Mouse (Mus musculus): ENCODE measurements around the gene Tmem233. TPM values are rescaled to one million over a fixed set of nuclear protein-coding genes. Genes with fewer than 3 reads are reported as not detected.

Gene Tmem233
- polyA plus RNA-seq, 1 experiment from 2014 or later, result not detected

GRCm38 (mm10) chr5:116052826-116053225 is 30.2 kb downstream of the Tmem233 start:
- Histone ChIP-seq H3K36me3 (no peaks in the 10 kb centered on the region), H3K4me2 (no peak overlapping the region), H3K4me1 (no peaks in the 10 kb centered on the region), H3K9me3 (no peaks in the 10 kb centered on the region), H3K27ac (no peak overlapping the region), H3K27me3 (no peaks in the 10 kb centered on the region), H3K9ac (no peak overlapping the region), H3K4me3 (no peak overlapping the region)
- ATAC-seq (ENCODE audit: insufficient number of reproducible peaks, insufficient read depth, low FRiP score, low TSS enrichment, low read depth), result no peak
- WGBS, result 45% methylated on average over 6 of the region's 6 CpGs

GRCm38 (mm10) chr5:116052171-116052570 is 30.9 kb downstream of the Tmem233 start:
- WGBS, result 90% methylated on average over 5 of the region's 5 CpGs
- H3K27me3 ChIP-seq, result no peaks in the 10 kb centered on the region

GRCm38 (mm10) chr5:116049821-116050220 is 33.2 kb downstream of the Tmem233 start:
- H3K27ac ChIP-seq, result no peak overlapping the region
- H3K9me3 ChIP-seq, result no peaks in the 10 kb centered on the region
- H3K9ac ChIP-seq, result no peak overlapping the region
- 75% methylated on average over 4 of the region's 4 CpGs for WGBS
- no peaks in the 10 kb centered on the region for H3K36me3 ChIP-seq
- ATAC-seq (ENCODE audit: insufficient number of reproducible peaks, insufficient read depth, low FRiP score, low TSS enrichment, low read depth), result no peak
- no peak overlapping the region for H3K4me2 ChIP-seq
- H3K4me3 ChIP-seq, result no peak overlapping the region
- no peaks in the 10 kb centered on the region for H3K4me1 ChIP-seq
- H3K27me3 ChIP-seq, result no peaks in the 10 kb centered on the region

More at GRCm38 (mm10) chr5:116052171-116052570, 30.9 kb downstream of the Tmem233 start:
- no peak overlapping the region for H3K9ac ChIP-seq
- no peak overlapping the region for H3K27ac ChIP-seq
- H3K4me1 ChIP-seq, result no peaks in the 10 kb centered on the region
- H3K36me3 ChIP-seq, result no peaks in the 10 kb centered on the region
- no peak for ATAC-seq (ENCODE audit: insufficient number of reproducible peaks, insufficient read depth, low FRiP score, low TSS enrichment, low read depth)
- no peaks in the 10 kb centered on the region for H3K9me3 ChIP-seq
- H3K4me3 ChIP-seq, result no peak overlapping the region
- H3K4me2 ChIP-seq, result no peak overlapping the region

- Histone ChIP-seq H3K27ac (no peak overlapping the region), H3K9me3 (no peaks in the 10 kb centered on the region), H3K36me3 (no peaks in the 10 kb centered on the region), H3K4me1 (no peaks in the 10 kb centered on the region), H3K4me2 (no peak overlapping the region), H3K4me3 (no peak overlapping the region), H3K27me3 (no peaks in the 10 kb centered on the region), H3K9ac (no peak overlapping the region)
- ATAC-seq (ENCODE audit: insufficient number of reproducible peaks, insufficient read depth, low FRiP score, low TSS enrichment, low read depth), result no peak
- WGBS, result 90% methylated on average over 3 of the region's 3 CpGs
Observed at GRCm38 (mm10) chr5:116048321-116048720, 34.7 kb downstream of the Tmem233 start.

GRCm38 (mm10) chr5:116046246-116046645 is 36.8 kb downstream of the Tmem233 start:
- Histone ChIP-seq H3K36me3 (no peaks in the 10 kb centered on the region), H3K4me1 (no peaks in the 10 kb centered on the region), H3K9ac (no peak overlapping the region), H3K27ac (no peak overlapping the region), H3K4me2 (no peak overlapping the region), H3K27me3 (no peaks in the 10 kb centered on the region), H3K9me3 (no peaks in the 10 kb centered on the region), H3K4me3 (no peak overlapping the region)
- ATAC-seq (ENCODE audit: insufficient number of reproducible peaks, insufficient read depth, low FRiP score, low TSS enrichment, low read depth), result no peak
- WGBS, result 72% methylated on average over 4 of the region's 4 CpGs

GRCm38 (mm10) chr5:116045581-116045980 is 37.5 kb downstream of the Tmem233 start:
- Histone ChIP-seq H3K9ac (no peak overlapping the region), H3K4me3 (no peak overlapping the region), H3K27me3 (peaks cover 2% of the 10 kb centered on the region; the same call in 1 of the 2 replicates), H3K27ac (no peak overlapping the region), H3K9me3 (no peaks in the 10 kb centered on the region), H3K4me1 (no peaks in the 10 kb centered on the region), H3K4me2 (no peak overlapping the region), H3K36me3 (no peaks in the 10 kb centered on the region)
- WGBS, result 84% methylated on average over 8 of the region's 8 CpGs
- no peak for ATAC-seq (ENCODE audit: insufficient number of reproducible peaks, insufficient read depth, low FRiP score, low TSS enrichment, low read depth)

GRCm38 (mm10) chr5:116042241-116042640 is 40.8 kb downstream of the Tmem233 start:
- no peak overlapping the region for H3K9ac ChIP-seq
- peaks cover 4% of the 10 kb centered on the region; the same call in 1 of the 2 replicates for H3K27me3 ChIP-seq
- H3K27ac ChIP-seq, result no peak overlapping the region
- no peaks in the 10 kb centered on the region for H3K9me3 ChIP-seq
- no peaks in the 10 kb centered on the region for H3K4me1 ChIP-seq
- H3K4me3 ChIP-seq, result no peak overlapping the region
- H3K36me3 ChIP-seq, result no peaks in the 10 kb centered on the region
- no peak for ATAC-seq (ENCODE audit: insufficient number of reproducible peaks, insufficient read depth, low FRiP score, low TSS enrichment, low read depth)
- 71% methylated on average over 7 of the region's 7 CpGs for WGBS
- H3K4me2 ChIP-seq, result no peak overlapping the region

DNA sequence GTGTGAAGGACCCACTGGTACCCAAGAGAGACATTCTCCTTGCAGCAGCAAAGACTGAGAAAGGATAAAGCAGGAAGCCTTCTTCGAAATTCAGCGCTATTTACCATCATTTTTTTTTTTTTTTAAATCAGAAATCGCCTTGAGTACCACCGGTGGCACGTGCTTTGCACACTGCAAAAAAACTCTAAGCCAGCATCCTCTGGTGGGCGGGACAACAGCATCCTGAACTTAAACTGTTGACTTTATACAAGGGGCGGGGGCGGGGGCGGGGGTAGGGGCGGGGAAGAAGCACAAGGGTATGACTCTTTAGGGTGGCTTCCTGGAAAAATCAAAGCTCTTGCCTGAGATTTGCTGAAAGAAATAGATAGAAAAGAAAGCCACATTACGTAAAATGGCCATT is 43.3 kb downstream of the Tmem233 start:
- Histone ChIP-seq H3K27ac (no peak overlapping the region), H3K9ac (no peak overlapping the region), H3K36me3 (no peaks in the 10 kb centered on the region), H3K4me1 (peaks cover 6% of the 10 kb centered on the region; the same call in 1 of the 2 replicates), H3K4me2 (peak overlapping the region; percentile 45), H3K27me3 (peaks cover 7% of the 10 kb centered on the region; the same call in 1 of the 2 replicates), H3K4me3 (peak overlapping the region; percentile 5; the same call in 1 of the 2 replicates), H3K9me3 (no peaks in the 10 kb centered on the region)
- WGBS, result 24% methylated on average over 11 of the region's 11 CpGs
- ATAC-seq (ENCODE audit: insufficient number of reproducible peaks, insufficient read depth, low FRiP score, low TSS enrichment, low read depth), result no peak

- H3K9me3 ChIP-seq, result no peaks in the 10 kb centered on the region
- peaks cover 6% of the 10 kb centered on the region; the same call in 1 of the 2 replicates for H3K4me1 ChIP-seq
- no peak overlapping the region for H3K4me2 ChIP-seq
- no peak for ATAC-seq (ENCODE audit: insufficient number of reproducible peaks, insufficient read depth, low FRiP score, low TSS enrichment, low read depth)
- H3K9ac ChIP-seq, result no peak overlapping the region
- peaks cover 7% of the 10 kb centered on the region; the same call in 1 of the 2 replicates for H3K27me3 ChIP-seq
- WGBS, result 61% methylated on average over 12 of the region's 12 CpGs
- no peaks in the 10 kb centered on the region for H3K36me3 ChIP-seq
- no peak overlapping the region for H3K27ac ChIP-seq
- no peak overlapping the region for H3K4me3 ChIP-seq
Observed at GRCm38 (mm10) chr5:116037731-116038130, 45.3 kb downstream of the Tmem233 start.

DNA sequence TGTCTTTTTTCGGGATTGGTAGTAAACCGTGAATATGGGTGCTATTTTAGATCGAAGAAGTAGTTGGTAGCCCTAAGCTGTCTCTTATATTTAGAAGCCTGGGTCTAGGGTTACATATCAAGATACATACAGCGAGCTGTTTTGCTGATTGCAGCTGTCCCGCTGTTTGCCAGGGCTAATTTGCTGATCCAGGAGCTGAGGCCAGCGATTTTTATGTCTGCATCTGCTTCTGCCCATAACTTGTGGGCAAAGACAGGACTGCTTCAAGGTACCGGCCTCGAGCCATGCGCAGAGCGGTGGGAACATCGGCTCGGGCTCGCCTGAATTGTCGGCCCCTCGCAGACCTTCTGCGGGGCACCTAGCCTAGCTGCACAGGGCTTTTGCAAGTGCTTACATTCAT is 46.6 kb downstream of the Tmem233 start:
- 52% methylated on average over 16 of the region's 16 CpGs for WGBS

DNA sequence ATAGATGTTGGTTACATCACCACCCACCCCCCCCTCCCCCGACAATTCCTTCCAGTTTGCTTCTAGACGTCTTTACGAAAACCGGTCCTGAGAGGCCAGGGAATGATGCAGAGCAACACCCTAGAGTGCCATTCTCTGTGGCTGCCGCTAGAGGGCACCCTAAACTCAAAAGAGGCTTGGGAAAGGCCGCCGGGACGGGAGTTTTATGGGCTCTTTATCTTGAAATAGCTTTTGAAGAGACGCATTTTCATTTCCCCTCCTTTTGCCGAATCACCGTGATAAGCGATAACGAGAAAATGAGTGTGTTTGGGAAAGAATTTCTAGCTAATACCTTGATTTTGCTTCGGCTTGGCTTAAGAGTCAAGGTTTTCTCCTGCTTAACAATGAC is 51.9 kb downstream of the Tmem233 start:
- Histone ChIP-seq H3K9me3 (no peaks in the 10 kb centered on the region), H3K27me3 (peaks cover 8% of the 10 kb centered on the region), H3K27ac (no peak overlapping the region), H3K4me2 (peak overlapping the region; percentile 50), H3K4me1 (peaks cover 12% of the 10 kb centered on the region), H3K36me3 (no peaks in the 10 kb centered on the region), H3K4me3 (no peak overlapping the region), H3K9ac (no peak overlapping the region)
- WGBS, result 3% methylated on average over 14 of the region's 14 CpGs
- no peak for ATAC-seq (ENCODE audit: insufficient number of reproducible peaks, insufficient read depth, low FRiP score, low TSS enrichment, low read depth)

More for the DNA sequence above, 46.6 kb downstream of the Tmem233 start:
- Histone ChIP-seq H3K4me1 (peaks cover 6% of the 10 kb centered on the region; the same call in 1 of the 2 replicates), H3K4me3 (no peak overlapping the region), H3K9me3 (no peaks in the 10 kb centered on the region), H3K4me2 (no peak overlapping the region), H3K36me3 (no peaks in the 10 kb centered on the region), H3K27me3 (peaks cover 7% of the 10 kb centered on the region; the same call in 1 of the 2 replicates), H3K27ac (no peak overlapping the region), H3K9ac (no peak overlapping the region)
- ATAC-seq (ENCODE audit: insufficient number of reproducible peaks, insufficient read depth, low FRiP score, low TSS enrichment, low read depth), result no peak

DNA sequence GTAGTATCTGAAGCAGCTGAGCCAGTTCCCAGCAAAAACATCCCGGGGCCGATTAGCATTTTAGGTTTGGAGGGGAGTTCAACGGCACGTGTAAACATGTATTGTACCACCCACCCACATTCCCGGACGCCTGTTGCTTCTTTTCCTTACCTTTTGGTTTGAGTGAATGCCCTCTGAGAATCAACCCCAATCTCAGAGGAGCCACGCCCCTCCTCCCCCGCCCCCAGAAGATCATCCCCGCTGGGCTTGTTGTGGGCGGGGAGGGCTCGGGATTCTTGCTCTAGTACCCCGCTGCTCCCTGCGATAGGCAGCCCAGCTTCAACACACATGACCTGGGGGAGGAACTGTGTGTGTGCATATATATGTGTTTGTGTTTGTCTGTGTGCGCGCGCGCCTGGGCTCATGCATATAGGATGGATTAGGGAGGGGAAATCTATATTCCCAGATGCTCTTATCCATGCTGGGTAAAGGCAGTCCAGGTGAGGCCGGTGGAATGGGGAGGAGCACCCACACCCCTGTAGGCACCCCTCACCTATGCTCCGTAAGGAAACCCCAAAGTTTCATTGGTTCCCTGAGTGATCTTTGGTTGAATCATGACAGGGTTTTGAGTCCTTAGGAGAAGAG is 52.4 kb downstream of the Tmem233 start:
- 4% methylated on average over 19 of the region's 19 CpGs for WGBS
- Histone ChIP-seq H3K27ac (no peak overlapping the region), H3K4me2 (peak overlapping the region; percentile 50), H3K27me3 (peaks cover 5% of the 10 kb centered on the region), H3K36me3 (no peaks in the 10 kb centered on the region), H3K9ac (no peak overlapping the region), H3K4me3 (peak overlapping the region; percentile 20), H3K4me1 (peaks cover 12% of the 10 kb centered on the region), H3K9me3 (no peaks in the 10 kb centered on the region)
- ATAC-seq (ENCODE audit: insufficient number of reproducible peaks, insufficient read depth, low FRiP score, low TSS enrichment, low read depth), result no peak
